Mouse (Mus musculus): ENCODE results near the gene Pitx2.

The Pitx2 gene

DNA sequence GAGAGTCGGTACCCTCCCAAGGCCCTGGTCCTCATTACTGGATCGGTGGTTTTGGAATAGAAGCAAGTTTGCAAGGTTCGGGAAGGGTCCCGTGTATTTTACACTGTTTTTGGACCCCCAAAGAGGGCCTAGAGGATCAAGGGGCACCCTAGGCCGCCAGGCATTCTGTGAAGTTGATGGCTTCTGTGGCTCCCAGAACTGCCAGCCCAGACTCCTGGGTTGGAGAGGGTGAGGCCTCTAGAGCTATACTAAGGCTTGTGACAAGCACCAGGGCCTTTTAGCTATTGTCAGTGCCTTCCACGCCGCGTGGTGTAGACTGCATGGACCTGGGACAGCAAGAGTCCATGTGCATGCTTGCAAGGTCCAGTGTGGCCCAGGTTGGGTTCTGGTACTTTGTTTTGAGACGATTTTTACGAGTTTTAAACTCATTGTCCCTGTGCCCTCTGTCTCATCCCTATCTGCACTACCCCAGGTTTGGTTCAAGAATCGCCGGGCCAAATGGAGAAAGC lies 18.2 kb downstream of the Pitx2 start:
- DNase-seq (ENCODE audit: low read depth): no peak

- DNase-seq (ENCODE audit: low read depth): no peak
These were observed 18.8 kb downstream of the Pitx2 start for GRCm38 (mm10) chr3:129218371-129218921.

DNA sequence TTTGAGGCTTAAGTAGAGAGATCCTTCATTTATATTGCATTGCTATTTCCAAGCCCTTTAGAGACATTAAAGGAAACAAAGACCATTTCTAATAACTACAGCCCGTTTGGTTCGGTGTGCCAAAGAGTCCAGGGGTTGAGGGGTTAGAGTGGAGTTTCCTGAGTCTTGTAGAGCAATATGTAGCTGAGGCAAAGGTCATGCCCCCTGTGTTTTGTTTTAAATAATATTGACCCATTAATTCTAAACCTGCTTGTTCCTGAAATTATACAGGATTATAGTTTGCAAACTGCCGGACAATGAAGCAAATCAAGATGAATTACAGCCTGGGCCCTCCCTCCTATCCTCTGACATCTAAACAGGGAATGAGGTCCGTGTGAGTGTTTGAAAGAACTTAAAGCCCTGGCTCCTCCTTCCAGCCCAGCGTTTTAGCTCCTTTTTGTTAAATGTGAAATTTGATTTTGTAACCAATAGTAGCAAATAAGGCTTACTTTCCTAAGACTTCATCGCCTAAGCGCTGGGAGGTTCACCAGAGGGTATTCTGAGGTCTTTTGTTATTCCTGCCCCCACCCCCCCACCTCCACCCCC lies 20.5 kb downstream of the Pitx2 start:
- no peak for DNase-seq (ENCODE audit: low read depth)

DNA sequence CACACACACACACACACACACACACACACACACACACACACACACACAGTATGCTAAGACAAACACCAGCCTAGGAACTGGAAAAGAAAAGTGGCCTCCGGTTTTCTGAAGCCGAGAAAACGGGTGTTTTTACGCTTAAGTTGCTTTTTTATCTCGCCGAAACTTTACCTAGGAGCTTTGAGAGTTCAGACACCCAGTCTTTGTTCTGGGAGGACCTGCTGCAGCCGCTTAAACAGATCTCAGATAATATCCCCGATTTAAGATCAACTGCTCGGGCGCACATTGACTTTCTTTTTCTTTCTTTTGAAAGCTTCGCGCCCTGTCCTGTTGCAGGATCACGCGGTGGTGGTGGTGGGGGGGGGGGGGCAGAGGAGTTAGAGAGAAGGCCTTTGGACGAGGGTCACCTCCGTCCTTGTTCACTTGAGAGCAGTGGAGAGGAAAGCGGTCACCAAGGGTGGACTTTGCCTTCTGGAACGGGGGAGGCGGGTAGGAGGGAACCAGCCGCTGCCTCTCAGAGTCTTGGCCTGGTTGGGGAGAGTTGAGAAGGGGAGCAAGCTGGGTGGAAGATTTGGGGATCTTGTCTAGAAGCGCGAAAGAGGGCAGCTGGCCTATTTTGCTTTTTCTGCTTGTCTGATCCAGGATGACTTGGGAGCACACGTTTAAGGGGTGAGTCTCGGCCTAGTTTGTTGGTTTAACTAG lies 21.2 kb downstream of the Pitx2 start:
- no peak for DNase-seq (ENCODE audit: low read depth)

- no peak for DNase-seq (ENCODE audit: low read depth)
These were observed 21.9 kb downstream of the Pitx2 start for GRCm38 (mm10) chr3:129221380-129222260.

DNA sequence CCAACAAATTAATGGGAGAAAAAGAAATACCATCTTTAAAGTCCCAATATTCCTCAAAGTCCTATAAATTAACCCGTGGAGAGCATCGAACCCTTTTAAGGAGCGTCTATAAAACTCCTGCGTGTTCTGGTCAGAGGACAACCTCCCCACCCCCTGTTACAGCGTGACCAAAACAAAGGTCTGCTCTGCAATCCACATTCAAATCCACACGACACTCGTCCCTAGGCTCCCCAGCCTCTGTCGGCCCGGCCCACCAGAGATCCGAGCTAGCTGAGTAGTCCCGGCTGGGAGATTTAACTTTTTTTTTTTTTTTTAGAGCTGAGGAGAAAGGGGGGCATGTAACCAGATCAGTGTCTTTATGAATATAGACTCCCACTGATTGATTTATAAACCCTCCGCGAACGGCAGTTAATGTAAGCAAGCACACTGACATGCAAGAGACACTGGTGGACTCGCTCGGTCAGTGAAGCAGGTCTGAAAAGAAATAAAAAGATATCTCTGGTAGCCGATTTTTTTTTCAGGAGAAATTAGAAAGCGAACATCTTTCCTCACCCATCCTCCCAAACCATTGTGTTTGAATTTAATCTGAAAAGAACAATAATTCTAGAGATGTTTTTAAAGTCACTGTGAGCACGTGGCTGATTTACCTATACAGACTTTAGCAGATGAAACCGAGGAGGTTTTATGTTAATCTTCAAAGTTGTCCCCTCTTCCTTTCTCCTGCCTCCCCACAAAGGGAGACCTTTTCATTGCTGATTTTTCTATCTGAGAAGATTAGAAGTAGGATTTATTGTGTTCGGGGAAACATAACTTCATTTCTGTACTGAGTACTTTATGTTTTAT lies 23.0 kb downstream of the Pitx2 start:
- no peak for DNase-seq (ENCODE audit: low read depth)

GRCm38 (mm10) chr3:129223401-129223800 lies 23.7 kb downstream of the Pitx2 start:
- DNase-seq (ENCODE audit: low read depth): no peak

DNA sequence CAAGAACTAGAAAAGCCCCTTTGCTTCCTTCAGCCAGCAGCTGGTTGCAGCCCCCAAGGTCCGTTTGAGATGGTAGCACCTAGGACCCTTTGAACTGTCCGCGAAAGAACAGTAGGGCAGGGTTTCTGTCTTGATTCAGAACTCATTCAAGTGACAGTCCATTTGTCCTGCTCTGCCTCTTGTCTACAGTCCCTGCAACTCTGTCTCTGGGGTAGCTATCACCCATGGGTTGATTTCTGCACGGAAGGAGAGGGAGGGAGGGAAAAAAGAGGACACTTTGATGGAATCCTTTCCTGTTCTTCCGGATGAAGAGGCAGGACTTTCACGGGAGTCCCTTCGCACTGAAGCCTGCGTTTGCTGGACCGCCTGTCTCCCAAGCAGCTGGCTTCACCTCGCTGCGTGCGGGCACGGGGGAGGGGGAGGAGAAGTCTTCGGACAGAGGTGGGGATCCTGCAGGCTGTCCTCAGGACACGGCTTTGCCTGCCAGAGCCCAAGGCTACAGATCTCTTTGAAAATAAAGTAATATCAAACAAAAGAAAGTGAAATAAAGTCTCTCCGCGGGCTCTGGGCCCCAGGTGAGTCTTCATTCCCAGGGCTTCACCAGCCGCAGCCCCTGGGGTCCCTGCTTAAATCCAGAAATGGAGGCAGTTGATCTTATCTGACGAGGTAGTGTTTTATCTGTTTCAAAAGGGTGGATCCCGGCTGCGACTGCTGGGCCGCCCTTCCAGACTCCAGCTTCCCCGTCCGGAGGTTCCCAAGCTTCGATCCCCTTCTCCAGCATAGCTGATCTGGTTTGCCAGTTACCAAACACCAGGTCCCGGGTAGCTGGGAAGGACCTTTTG lies 24.5 kb downstream of the Pitx2 start:
- no peak for DNase-seq (ENCODE audit: low read depth)

- no peak for DNase-seq (ENCODE audit: low read depth)
These were observed 25.3 kb downstream of the Pitx2 start for GRCm38 (mm10) chr3:129224806-129225576.

DNA sequence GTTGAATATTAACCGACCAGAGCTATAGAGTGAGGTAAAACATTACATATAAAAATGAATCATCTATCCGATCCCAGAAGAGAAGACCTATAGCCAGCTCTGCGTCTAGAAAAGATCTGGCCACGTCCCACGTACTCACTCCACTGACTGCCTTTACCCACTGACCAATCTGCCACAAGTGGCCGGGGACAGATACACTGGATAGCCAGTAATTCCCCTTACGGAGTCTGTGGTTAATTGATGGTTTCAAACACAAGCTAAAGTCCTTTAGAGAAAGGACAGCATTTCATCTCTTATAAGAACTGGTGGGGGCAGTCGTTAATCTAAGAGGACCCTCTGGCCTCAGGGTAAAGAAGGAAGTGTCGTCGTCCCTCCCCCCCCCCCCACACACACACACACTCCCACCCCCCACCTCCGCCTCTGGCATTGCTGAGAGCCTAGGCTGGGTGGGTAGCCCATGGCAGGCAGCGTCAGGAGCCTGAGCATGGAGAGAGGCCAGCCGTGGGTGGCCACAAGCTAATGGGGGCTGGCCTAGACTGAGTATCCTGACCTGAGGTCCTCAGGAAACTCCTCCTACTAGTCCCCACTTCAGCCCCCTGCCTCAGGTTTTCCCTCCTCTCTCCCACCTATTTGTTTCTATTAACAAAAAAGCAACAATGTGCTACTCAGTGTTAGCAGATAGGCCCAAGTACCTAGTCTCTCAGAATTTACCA lies 26.1 kb downstream of the Pitx2 start:
- no peak for DNase-seq (ENCODE audit: low read depth)

GRCm38 (mm10) chr3:129226681-129227080 lies 27.0 kb downstream of the Pitx2 start:
- no peak for DNase-seq (ENCODE audit: low read depth)

DNA sequence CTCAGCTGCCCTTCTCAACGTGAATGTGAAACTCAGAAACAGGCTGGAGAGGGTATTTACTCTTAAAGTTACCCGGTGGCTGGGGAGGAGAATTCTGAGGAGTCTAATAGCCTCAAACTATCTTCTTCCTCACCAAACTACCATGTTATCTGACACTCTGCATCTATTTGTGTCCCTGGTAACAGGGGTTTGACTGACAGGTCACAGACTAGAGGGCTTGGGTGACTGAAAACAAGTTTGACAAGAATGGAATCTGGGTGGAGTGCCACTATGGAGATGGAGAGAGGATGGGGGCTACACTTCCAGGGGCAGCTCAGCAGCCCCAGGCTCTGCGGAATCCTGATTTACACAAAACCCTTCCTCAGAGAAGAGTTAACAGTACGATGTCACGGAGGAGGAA lies 27.7 kb downstream of the Pitx2 start:
- DNase-seq (ENCODE audit: low read depth): no peak

- DNase-seq (ENCODE audit: low read depth): no peak
These were observed 38.3 kb downstream of the Pitx2 start for GRCm38 (mm10) chr3:129238010-129238409.

DNA sequence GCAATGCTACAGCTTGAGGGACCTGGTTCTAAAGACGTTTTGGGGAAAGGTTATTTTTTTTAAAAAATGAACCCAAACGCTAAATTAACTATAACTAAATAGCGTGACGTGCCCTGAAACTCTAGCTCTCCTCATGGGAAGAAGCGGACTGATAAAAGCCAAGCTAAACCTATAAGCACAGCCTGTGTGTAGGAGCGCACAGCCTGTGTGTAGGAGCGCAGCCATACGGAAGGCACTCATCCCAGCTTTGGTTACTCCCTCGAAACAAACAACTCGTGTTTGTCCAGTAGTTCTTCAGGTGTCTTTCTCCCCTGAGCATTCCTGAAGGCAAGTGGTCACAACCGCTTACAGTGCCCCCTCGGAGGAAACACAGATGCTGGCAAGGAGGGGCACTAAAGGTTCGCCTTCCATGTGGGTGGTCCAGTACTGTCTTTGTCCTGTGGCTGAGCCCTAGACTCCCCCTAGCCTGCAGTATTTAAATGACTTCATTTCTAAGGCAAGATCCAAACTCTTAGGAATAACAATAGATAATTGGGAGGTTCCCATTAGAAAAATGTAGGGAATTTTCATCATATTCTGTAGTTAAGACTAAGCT lies 39.1 kb downstream of the Pitx2 start:
- no peak for DNase-seq (ENCODE audit: low read depth)

DNA sequence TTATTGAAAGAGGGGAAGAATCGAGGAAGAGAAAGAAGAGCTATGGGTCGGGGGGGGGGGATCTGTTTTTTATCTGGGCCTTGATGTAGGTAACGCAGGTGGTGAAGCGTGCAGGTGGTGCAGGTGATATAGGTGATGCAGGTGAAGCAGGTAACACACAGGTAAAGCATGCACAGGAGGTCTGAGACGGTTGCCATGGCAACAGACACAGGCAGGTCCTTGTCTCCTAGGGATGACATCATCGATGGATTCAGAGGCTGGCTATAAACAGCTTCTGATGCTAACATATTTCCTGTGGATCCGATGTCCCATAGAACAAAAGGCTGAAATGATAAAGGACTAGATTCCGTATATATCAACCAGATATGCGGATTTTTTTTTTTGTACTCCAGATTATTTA lies 51.3 kb downstream of the Pitx2 start:
- DNase-seq (ENCODE audit: low read depth): no peak

DNA sequence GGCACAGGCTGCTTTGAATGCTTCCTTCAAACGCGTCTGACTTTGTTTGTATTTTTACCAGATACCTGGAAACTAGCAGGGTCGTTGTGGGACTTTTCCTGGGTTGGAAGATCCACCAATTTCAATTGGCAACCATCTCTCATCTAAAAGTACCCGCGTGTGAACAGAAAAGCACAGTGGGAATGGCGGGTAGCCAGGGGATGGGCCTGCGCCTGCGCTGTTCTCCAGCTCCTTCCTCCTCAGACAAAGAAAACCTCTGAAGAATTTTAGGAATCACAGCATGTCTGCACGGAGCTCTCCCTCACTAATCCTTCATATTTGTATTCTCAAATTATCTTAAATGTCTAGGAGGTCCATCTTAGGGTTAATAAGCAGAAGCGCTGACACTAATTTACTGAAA lies 54.6 kb downstream of the Pitx2 start:
- DNase-seq (ENCODE audit: low read depth): no peak

DNA sequence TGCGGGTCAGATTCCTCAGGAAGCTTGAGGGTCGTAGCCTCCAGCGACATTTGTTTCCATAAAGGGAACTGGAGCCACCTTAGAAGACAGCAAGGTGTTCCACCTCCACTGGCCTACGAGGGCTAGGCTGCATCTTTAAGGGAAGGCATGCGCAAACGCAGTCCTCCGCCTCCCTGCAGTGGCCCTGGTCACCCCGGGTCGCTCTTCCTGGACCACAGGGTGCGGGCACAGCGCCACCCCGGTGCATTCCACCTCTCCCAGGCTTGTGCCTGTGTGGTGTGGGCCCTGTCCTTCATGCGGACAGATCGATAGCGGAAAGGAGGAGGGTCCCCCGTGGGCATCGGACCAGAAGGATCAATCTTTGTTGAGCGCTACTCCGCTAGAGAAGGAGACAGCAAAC lies 56.6 kb downstream of the Pitx2 start:
- DNase-seq (ENCODE audit: low read depth): no peak

DNA sequence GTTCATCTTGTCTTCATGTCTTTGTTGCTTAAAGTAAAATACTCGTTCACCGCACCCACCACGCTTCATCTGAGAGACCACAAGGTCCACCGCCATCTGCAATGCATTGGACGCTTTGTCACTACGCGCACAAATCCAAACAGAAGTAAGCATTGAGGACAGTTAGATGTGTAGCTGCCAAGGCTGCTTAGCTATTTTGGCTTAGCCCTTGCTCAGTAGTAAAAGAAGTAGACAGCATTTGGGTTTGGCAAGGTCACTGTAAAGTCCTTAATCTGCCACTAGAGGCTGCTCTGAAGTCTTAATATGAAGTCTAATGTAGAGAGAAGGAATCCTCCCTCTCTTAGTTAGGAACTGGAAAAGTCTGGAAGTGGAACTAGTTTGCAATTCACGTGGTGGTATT lies 57.1 kb downstream of the Pitx2 start:
- DNase-seq (ENCODE audit: low read depth): no peak

DNA sequence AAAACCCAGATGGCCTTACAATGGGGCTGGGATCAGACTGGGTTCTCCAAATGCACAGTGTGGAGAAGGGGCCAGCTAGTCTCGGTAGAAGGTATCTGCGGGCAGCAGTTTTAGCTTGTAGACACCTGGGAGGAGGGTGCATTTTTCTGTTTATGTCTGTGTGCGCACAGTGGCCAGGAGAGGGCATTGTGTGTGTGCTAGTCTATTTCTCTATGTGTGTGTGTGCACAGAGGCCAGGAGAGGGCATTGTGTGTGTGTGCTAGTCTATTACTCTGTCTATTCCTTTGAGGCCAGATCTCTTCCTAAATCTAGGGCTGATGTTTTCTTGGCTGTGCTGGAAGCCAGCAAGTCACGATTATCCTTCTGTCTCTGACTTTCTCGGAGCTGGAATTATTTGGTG lies 58.8 kb downstream of the Pitx2 start:
- DNase-seq (ENCODE audit: low read depth): no peak

Measured in c-Kit-positive CD71-positive TER-119-negative erythroid progenitor cells, embryonic 14.5 days (primary cell).